Mouse (Mus musculus): Measurements from ENCODE around the gene Prelid3b. TPM values are rescaled to one million over a fixed set of nuclear protein-coding genes. Genes with fewer than 3 reads are reported as not detected.

Prelid3b gene
- polyA plus RNA-seq, 1 experiment from 2014 or later = 132 TPM

- H3K4me3 ChIP-seq (ENCODE audit: low read depth, low read length) = peak overlapping the region; percentile 51
- no peaks in the 10 kb centered on the region for H3K9me3 ChIP-seq (ENCODE audit: control insufficient read depth, low read length)
- no peak for ATAC-seq (ENCODE audit: low read depth)
- DNase-seq (ENCODE audit: low spot score) = no peak
- H3K36me3 ChIP-seq (ENCODE audit: control insufficient read depth, insufficient read depth, low read length) = peaks cover 7% of the 10 kb centered on the region; the same call in 1 of the 2 replicates
- H3K27ac ChIP-seq (replicated peaks; ENCODE audit: low read depth, low read length) = no peak overlapping the region
- no peaks in the 10 kb centered on the region for H3K27me3 ChIP-seq (replicated peaks; ENCODE audit: control insufficient read depth, insufficient read depth, low read length)
- peaks cover 12% of the 10 kb centered on the region; the same call in 1 of the 2 replicates for H3K4me1 ChIP-seq (ENCODE audit: control insufficient read depth, insufficient read depth, low read length)
- peak overlapping the region; percentile 64 for H3K9ac ChIP-seq (ENCODE audit: low read depth, low read length)
- WGBS = 63% methylated on average over 5 of the region's 5 CpGs
- H3K4me2 ChIP-seq (ENCODE audit: low read depth, low read length) = peak overlapping the region; percentile 71; the same call in 1 of the 2 replicates
Observed at GRCm38 (mm10) chr2:174439450-174439838, 33.4 kb downstream of the Prelid3b start.

- Histone ChIP-seq H3K9ac (ENCODE audit: low read depth, low read length) (peak within 1 kb of the TSS; percentile 64), H3K27me3 (replicated peaks; ENCODE audit: control insufficient read depth, insufficient read depth, low read length) (no peaks in the 10 kb centered on the region), H3K4me3 (ENCODE audit: low read depth, low read length) (peak within 1 kb of the TSS; percentile 51), H3K4me1 (ENCODE audit: control insufficient read depth, insufficient read depth, low read length) (peaks cover 12% of the 10 kb centered on the region; the same call in 1 of the 2 replicates), H3K9me3 (ENCODE audit: control insufficient read depth, low read length) (no peaks in the 10 kb centered on the region), H3K27ac (replicated peaks; ENCODE audit: low read depth, low read length) (no peak within 1 kb of the TSS; the same call in 1 of the 2 replicates), H3K4me2 (ENCODE audit: low read depth, low read length) (peak within 1 kb of the TSS; percentile 71), H3K36me3 (ENCODE audit: control insufficient read depth, insufficient read depth, low read length) (peaks cover 12% of the 10 kb centered on the region; the same call in 1 of the 2 replicates)
- DNase-seq (ENCODE audit: low spot score) = peak; percentile 71
- peak; percentile 79 for ATAC-seq (ENCODE audit: low read depth)
- WGBS = 0% methylated on average over 24 of the region's 38 CpGs
Observed at GRCm38 (mm10) chr2:174438737-174439449, 34.0 kb downstream of the Prelid3b start, which contains the start of gene Ctsz. TSS of gene Ctsz (minus strand) at chr2:174439039.

DNA sequence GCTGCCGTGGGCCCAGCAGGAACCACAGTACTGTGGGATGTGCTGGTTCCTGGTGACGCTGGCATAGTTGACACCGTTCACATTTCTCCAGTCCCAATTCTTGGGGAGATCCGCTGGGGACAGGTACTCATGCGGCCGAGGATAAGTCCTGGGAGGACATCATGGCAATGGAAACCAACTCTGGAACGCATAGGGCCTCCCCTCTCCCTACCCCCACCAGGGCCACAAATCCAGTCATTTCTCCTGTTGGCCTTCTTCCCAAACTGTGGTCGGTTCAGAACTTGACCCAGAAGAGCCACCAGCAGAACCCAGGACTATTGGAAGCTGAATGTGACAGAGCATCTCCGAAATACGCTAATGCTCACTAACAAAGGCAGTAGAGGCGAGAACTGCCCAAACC is 34.7 kb downstream of the Prelid3b start:
- no peaks in the 10 kb centered on the region for H3K9me3 ChIP-seq (ENCODE audit: control insufficient read depth, low read length)
- peak overlapping the region; percentile 71 for H3K4me2 ChIP-seq (ENCODE audit: low read depth, low read length)
- H3K4me3 ChIP-seq (ENCODE audit: low read depth, low read length) = peak overlapping the region; percentile 51
- H3K36me3 ChIP-seq (ENCODE audit: control insufficient read depth, insufficient read depth, low read length) = peaks cover 12% of the 10 kb centered on the region; the same call in 1 of the 2 replicates
- WGBS = 69% methylated on average over 11 of the region's 11 CpGs
- ATAC-seq (ENCODE audit: low read depth) (no peak; the same call in 1 of the 2 replicates), DNase-seq (ENCODE audit: low spot score) (no peak)
- no peak overlapping the region; the same call in 1 of the 2 replicates for H3K27ac ChIP-seq (replicated peaks; ENCODE audit: low read depth, low read length)
- no peaks in the 10 kb centered on the region for H3K27me3 ChIP-seq (replicated peaks; ENCODE audit: control insufficient read depth, insufficient read depth, low read length)
- peaks cover 12% of the 10 kb centered on the region; the same call in 1 of the 2 replicates for H3K4me1 ChIP-seq (ENCODE audit: control insufficient read depth, insufficient read depth, low read length)
- peak overlapping the region; percentile 64 for H3K9ac ChIP-seq (ENCODE audit: low read depth, low read length)

DNA sequence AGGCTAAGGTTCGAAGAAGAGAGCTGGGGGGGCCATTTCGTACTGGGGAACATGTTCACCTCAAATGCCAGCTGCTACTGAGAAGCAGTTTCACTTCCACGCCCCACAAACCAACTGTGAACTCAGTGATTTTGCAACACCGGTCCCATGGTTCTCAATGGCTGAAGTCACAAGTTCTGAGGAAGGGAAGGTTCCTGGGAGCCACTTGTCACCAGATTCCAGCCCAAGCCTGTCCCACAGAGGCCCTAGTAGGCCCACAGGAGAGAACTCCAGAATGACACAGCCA is 35.2 kb downstream of the Prelid3b start:
- peak overlapping the region; percentile 71 for H3K4me2 ChIP-seq (ENCODE audit: low read depth, low read length)
- WGBS = 98% methylated on average over 4 of the region's 4 CpGs

DNA sequence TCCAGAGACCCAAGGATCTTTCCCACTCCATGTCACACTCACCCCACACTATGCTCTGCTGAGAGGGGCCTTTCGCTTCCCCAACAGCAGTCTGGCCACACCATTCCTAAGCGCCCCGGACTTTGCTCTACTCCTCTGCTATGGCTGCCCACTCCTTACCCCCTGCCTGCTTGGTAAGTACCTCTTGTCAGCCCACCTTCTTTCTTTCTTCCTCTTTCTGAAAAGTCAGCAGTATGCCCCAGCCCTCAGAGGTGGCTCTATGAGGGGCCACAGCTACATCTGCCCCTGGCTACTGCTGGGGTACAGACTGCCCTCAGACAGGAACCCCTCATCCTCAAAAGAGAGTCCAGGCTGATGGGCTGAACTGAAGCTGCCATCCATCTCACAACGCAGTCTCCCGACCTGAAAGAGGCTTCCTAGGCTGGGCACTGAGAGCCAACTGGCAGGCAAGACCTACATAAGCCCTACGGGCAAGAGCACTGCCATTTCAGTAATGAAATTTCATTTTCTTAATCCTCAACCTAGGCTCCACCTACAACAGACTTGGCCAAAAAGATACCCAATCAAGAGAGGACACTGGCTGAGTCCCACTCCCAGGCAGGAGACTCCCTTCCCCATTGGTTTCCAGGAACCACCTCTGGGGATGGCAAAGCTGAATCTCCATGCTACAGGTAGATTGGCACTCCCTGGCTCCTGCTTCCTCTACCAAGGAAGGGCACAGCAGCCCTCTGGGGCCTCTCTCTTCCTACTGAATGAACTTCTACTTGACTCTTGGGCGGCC is 35.8 kb downstream of the Prelid3b start:
- no peak overlapping the region for H3K4me3 ChIP-seq (ENCODE audit: low read depth, low read length)
- H3K4me1 ChIP-seq (ENCODE audit: control insufficient read depth, insufficient read depth, low read length) = peaks cover 12% of the 10 kb centered on the region; the same call in 1 of the 2 replicates
- H3K4me2 ChIP-seq (ENCODE audit: low read depth, low read length) = no peak overlapping the region; the same call in 1 of the 2 replicates
- ATAC-seq (ENCODE audit: low read depth) (no peak), DNase-seq (ENCODE audit: low spot score) (no peak)
- WGBS = 96% methylated on average over 7 of the region's 7 CpGs
- H3K9me3 ChIP-seq (ENCODE audit: control insufficient read depth, low read length) = no peaks in the 10 kb centered on the region
- H3K36me3 ChIP-seq (ENCODE audit: control insufficient read depth, insufficient read depth, low read length) = peaks cover 18% of the 10 kb centered on the region; the same call in 1 of the 2 replicates
- no peak overlapping the region for H3K27ac ChIP-seq (replicated peaks; ENCODE audit: low read depth, low read length)
- no peak overlapping the region for H3K9ac ChIP-seq (ENCODE audit: low read depth, low read length)
- no peaks in the 10 kb centered on the region for H3K27me3 ChIP-seq (replicated peaks; ENCODE audit: control insufficient read depth, insufficient read depth, low read length)

More for the DNA sequence above, 35.2 kb downstream of the Prelid3b start:
- H3K27me3 ChIP-seq (replicated peaks; ENCODE audit: control insufficient read depth, insufficient read depth, low read length) = no peaks in the 10 kb centered on the region
- peaks cover 12% of the 10 kb centered on the region; the same call in 1 of the 2 replicates for H3K4me1 ChIP-seq (ENCODE audit: control insufficient read depth, insufficient read depth, low read length)
- no peak overlapping the region; the same call in 1 of the 2 replicates for H3K27ac ChIP-seq (replicated peaks; ENCODE audit: low read depth, low read length)
- no peak overlapping the region for H3K4me3 ChIP-seq (ENCODE audit: low read depth, low read length)
- no peaks in the 10 kb centered on the region for H3K9me3 ChIP-seq (ENCODE audit: control insufficient read depth, low read length)
- H3K36me3 ChIP-seq (ENCODE audit: control insufficient read depth, insufficient read depth, low read length) = peaks cover 14% of the 10 kb centered on the region; the same call in 1 of the 2 replicates
- DNase-seq (ENCODE audit: low spot score) (no peak), ATAC-seq (ENCODE audit: low read depth) (no peak)
- H3K9ac ChIP-seq (ENCODE audit: low read depth, low read length) = peak overlapping the region; percentile 64; the same call in 1 of the 2 replicates

DNA sequence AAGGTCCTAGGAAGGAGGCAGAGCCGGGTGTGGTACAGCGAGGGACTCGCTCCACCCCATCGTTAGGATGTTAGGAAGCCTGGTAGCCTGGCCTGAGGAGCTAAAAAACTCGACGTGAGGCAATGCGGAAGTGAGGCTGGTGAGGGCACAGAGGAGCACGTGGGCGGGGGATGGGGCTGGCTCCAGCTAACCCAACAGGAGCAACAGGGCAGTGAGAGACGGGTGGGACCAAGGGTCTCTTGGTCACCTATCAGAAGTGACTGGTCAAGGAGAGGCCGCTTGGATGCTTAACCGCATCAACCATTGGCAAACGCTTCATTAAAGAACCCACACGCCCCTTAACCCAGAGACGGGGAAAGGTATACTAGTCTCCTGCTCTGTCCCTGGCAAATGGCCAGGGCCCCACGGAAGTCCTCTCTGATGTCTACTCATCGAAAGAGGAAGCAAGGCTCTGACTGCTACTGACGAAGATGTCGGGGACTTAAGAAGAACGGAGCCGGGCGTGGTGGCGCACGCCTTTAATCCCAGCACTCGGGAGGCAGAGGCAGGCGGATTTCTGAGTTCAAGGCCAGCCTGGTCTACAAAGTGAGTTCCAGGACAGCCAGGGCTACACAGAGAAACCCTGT is 36.7 kb downstream of the Prelid3b start:
- Histone ChIP-seq H3K36me3 (ENCODE audit: control insufficient read depth, insufficient read depth, low read length) (peaks cover 23% of the 10 kb centered on the region; the same call in 1 of the 2 replicates), H3K4me1 (ENCODE audit: control insufficient read depth, insufficient read depth, low read length) (peaks cover 12% of the 10 kb centered on the region; the same call in 1 of the 2 replicates), H3K27ac (replicated peaks; ENCODE audit: low read depth, low read length) (no peak overlapping the region), H3K4me3 (ENCODE audit: low read depth, low read length) (no peak overlapping the region), H3K9ac (ENCODE audit: low read depth, low read length) (no peak overlapping the region), H3K27me3 (replicated peaks; ENCODE audit: control insufficient read depth, insufficient read depth, low read length) (no peaks in the 10 kb centered on the region), H3K9me3 (ENCODE audit: control insufficient read depth, low read length) (no peaks in the 10 kb centered on the region), H3K4me2 (ENCODE audit: low read depth, low read length) (no peak overlapping the region)
- no peak for DNase-seq (ENCODE audit: low spot score)
- 86% methylated on average over 26 of the region's 26 CpGs for WGBS
- ATAC-seq (ENCODE audit: low read depth) = no peak

- 95% methylated on average over 9 of the region's 9 CpGs for WGBS
- ATAC-seq (ENCODE audit: low read depth) = no peak
Observed at GRCm38 (mm10) chr2:174434943-174435342, 37.9 kb downstream of the Prelid3b start.

GRCm38 (mm10) chr2:174428996-174429591 is 43.8 kb downstream of the Prelid3b start:
- Histone ChIP-seq H3K9ac (ENCODE audit: low read depth, low read length) (no peak overlapping the region), H3K9me3 (ENCODE audit: control insufficient read depth, low read length) (no peaks in the 10 kb centered on the region), H3K27me3 (replicated peaks; ENCODE audit: control insufficient read depth, insufficient read depth, low read length) (no peaks in the 10 kb centered on the region), H3K4me1 (ENCODE audit: control insufficient read depth, insufficient read depth, low read length) (no peaks in the 10 kb centered on the region), H3K4me3 (ENCODE audit: low read depth, low read length) (no peak overlapping the region), H3K27ac (replicated peaks; ENCODE audit: low read depth, low read length) (no peak overlapping the region), H3K36me3 (ENCODE audit: control insufficient read depth, insufficient read depth, low read length) (peaks cover 68% of the 10 kb centered on the region), H3K4me2 (ENCODE audit: low read depth, low read length) (no peak overlapping the region)
- ATAC-seq (ENCODE audit: low read depth) (peak; percentile 31; the same call in 1 of the 2 replicates), DNase-seq (ENCODE audit: low spot score) (peak; percentile 41)
- 73% methylated on average over 9 of the region's 10 CpGs for WGBS

More at GRCm38 (mm10) chr2:174434943-174435342, 37.9 kb downstream of the Prelid3b start:
- H3K4me2 ChIP-seq (ENCODE audit: low read depth, low read length) = no peak overlapping the region
- H3K27me3 ChIP-seq (replicated peaks; ENCODE audit: control insufficient read depth, insufficient read depth, low read length) = no peaks in the 10 kb centered on the region
- H3K36me3 ChIP-seq (ENCODE audit: control insufficient read depth, insufficient read depth, low read length) = peaks cover 26% of the 10 kb centered on the region; the same call in 1 of the 2 replicates
- H3K9ac ChIP-seq (ENCODE audit: low read depth, low read length) = no peak overlapping the region
- H3K27ac ChIP-seq (replicated peaks; ENCODE audit: low read depth, low read length) = no peak overlapping the region
- peaks cover 12% of the 10 kb centered on the region; the same call in 1 of the 2 replicates for H3K4me1 ChIP-seq (ENCODE audit: control insufficient read depth, insufficient read depth, low read length)
- H3K9me3 ChIP-seq (ENCODE audit: control insufficient read depth, low read length) = no peaks in the 10 kb centered on the region
- DNase-seq (ENCODE audit: low spot score) = no peak
- no peak overlapping the region for H3K4me3 ChIP-seq (ENCODE audit: low read depth, low read length)
